Mouse (Mus musculus): ENCODE data around the gene Slc25a22. TPM values are rescaled to one million over a fixed set of nuclear protein-coding genes. Genes with fewer than 3 reads are reported as not detected.

Gene Slc25a22
- polyA plus RNA-seq, 1 experiment from 2014 or later, result 17.2 TPM

- Histone ChIP-seq H3K4me2 (replicated peaks; ENCODE audit: low read depth) (no peak overlapping the region), H3K9me3 (ENCODE audit: control insufficient read depth, low read length) (no peaks in the 10 kb centered on the region), H3K4me3 (ENCODE audit: low read depth, low read length) (no peak overlapping the region), H3K27ac (replicated peaks) (no peak overlapping the region), H3K36me3 (ENCODE audit: control insufficient read depth, insufficient read depth, low read length) (no peaks in the 10 kb centered on the region), H3K27me3 (ENCODE audit: control insufficient read depth, insufficient read depth, low read length) (no peaks in the 10 kb centered on the region), H3K9ac (ENCODE audit: low read length) (no peak overlapping the region), H3K4me1 (replicated peaks; ENCODE audit: control insufficient read depth, insufficient read depth) (peaks cover 5% of the 10 kb centered on the region; the same call in 1 of the 2 replicates)
- DNase-seq (ENCODE audit: low spot score) (no peak), ATAC-seq (ENCODE audit: low FRiP score, low TSS enrichment) (no peak)
- TF ChIP-seq CTCF (IDR thresholded peaks at IDR 0.05; ENCODE audit: low read depth) (no peak), EP300 (optimal IDR thresholded peaks at IDR 0.05) (no peak)
- 78% methylated on average over 4 of the region's 5 CpGs for WGBS
Measured at GRCm38 (mm10) chr7:141484186-141485120, 46.8 kb upstream of the Slc25a22 start.

- Histone ChIP-seq H3K27ac (replicated peaks) (no peak overlapping the region), H3K27me3 (ENCODE audit: control insufficient read depth, insufficient read depth, low read length) (no peaks in the 10 kb centered on the region), H3K4me1 (replicated peaks; ENCODE audit: control insufficient read depth, insufficient read depth) (peaks cover 5% of the 10 kb centered on the region), H3K4me3 (ENCODE audit: low read depth, low read length) (no peak overlapping the region), H3K9ac (ENCODE audit: low read length) (no peak overlapping the region), H3K9me3 (ENCODE audit: control insufficient read depth, low read length) (no peaks in the 10 kb centered on the region), H3K36me3 (ENCODE audit: control insufficient read depth, insufficient read depth, low read length) (no peaks in the 10 kb centered on the region), H3K4me2 (replicated peaks; ENCODE audit: low read depth) (no peak overlapping the region)
- 73% methylated on average over 6 of the region's 6 CpGs for WGBS
- no peak for TF ChIP-seq CTCF (IDR thresholded peaks at IDR 0.05; ENCODE audit: low read depth)
- no peak for TF ChIP-seq EP300 (optimal IDR thresholded peaks at IDR 0.05)
- DNase-seq (ENCODE audit: low spot score) (no peak), ATAC-seq (ENCODE audit: low FRiP score, low TSS enrichment) (no peak)
Measured at GRCm38 (mm10) chr7:141483114-141483653, 45.5 kb upstream of the Slc25a22 start.

GRCm38 (mm10) chr7:141482531-141483024, 44.9 kb upstream of the Slc25a22 start:
- Histone ChIP-seq H3K9me3 (ENCODE audit: control insufficient read depth, low read length) (no peaks in the 10 kb centered on the region), H3K27ac (replicated peaks) (no peak overlapping the region), H3K27me3 (ENCODE audit: control insufficient read depth, insufficient read depth, low read length) (no peaks in the 10 kb centered on the region), H3K9ac (ENCODE audit: low read length) (peak overlapping the region; percentile 47), H3K4me1 (replicated peaks; ENCODE audit: control insufficient read depth, insufficient read depth) (peaks cover 8% of the 10 kb centered on the region), H3K36me3 (ENCODE audit: control insufficient read depth, insufficient read depth, low read length) (no peaks in the 10 kb centered on the region), H3K4me2 (replicated peaks; ENCODE audit: low read depth) (peak overlapping the region; percentile 91), H3K4me3 (ENCODE audit: low read depth, low read length) (peak overlapping the region; percentile 48)
- DNase-seq (ENCODE audit: low spot score) (no peak), ATAC-seq (ENCODE audit: low FRiP score, low TSS enrichment) (no peak)
- no peak for TF ChIP-seq CTCF (IDR thresholded peaks at IDR 0.05; ENCODE audit: low read depth)
- no peak for TF ChIP-seq EP300 (optimal IDR thresholded peaks at IDR 0.05)
- 22% methylated on average over 11 of the region's 11 CpGs for WGBS

GRCm38 (mm10) chr7:141481498-141482401, 44.1 kb upstream of the Slc25a22 start:
- peak overlapping the region; percentile 91 for H3K4me2 ChIP-seq (replicated peaks; ENCODE audit: low read depth)
- TF ChIP-seq CTCF (IDR thresholded peaks at IDR 0.05; ENCODE audit: low read depth) (peak; percentile 65), EP300 (optimal IDR thresholded peaks at IDR 0.05) (no peak)
- no peaks in the 10 kb centered on the region for H3K27me3 ChIP-seq (ENCODE audit: control insufficient read depth, insufficient read depth, low read length)
- ATAC-seq (ENCODE audit: low FRiP score, low TSS enrichment), result no peak
- peak overlapping the region; percentile 48 for H3K4me3 ChIP-seq (ENCODE audit: low read depth, low read length)
- WGBS, result 1% methylated on average over 64 of the region's 81 CpGs
- no peak overlapping the region for H3K27ac ChIP-seq (replicated peaks)
- DNase-seq (ENCODE audit: low spot score), result peak; percentile 60
- H3K9me3 ChIP-seq (ENCODE audit: control insufficient read depth, low read length), result no peaks in the 10 kb centered on the region
- H3K4me1 ChIP-seq (replicated peaks; ENCODE audit: control insufficient read depth, insufficient read depth), result peaks cover 11% of the 10 kb centered on the region
- H3K36me3 ChIP-seq (ENCODE audit: control insufficient read depth, insufficient read depth, low read length), result no peaks in the 10 kb centered on the region
- H3K9ac ChIP-seq (ENCODE audit: low read length), result peak overlapping the region; percentile 47

GRCm38 (mm10) chr7:141480842-141481497, 43.3 kb upstream of the Slc25a22 start:
- H3K4me3 ChIP-seq (ENCODE audit: low read depth, low read length), result peak overlapping the region; percentile 48
- H3K27ac ChIP-seq (replicated peaks), result peak overlapping the region; percentile 5; the same call in 1 of the 2 replicates
- peak overlapping the region; percentile 91 for H3K4me2 ChIP-seq (replicated peaks; ENCODE audit: low read depth)
- WGBS, result 11% methylated on average over 10 of the region's 10 CpGs
- ATAC-seq (ENCODE audit: low FRiP score, low TSS enrichment) (peak; percentile 50), DNase-seq (ENCODE audit: low spot score) (peak; percentile 69)
- no peaks in the 10 kb centered on the region for H3K36me3 ChIP-seq (ENCODE audit: control insufficient read depth, insufficient read depth, low read length)
- no peaks in the 10 kb centered on the region for H3K9me3 ChIP-seq (ENCODE audit: control insufficient read depth, low read length)
- no peak for TF ChIP-seq EP300 (optimal IDR thresholded peaks at IDR 0.05)
- peak; percentile 95 for TF ChIP-seq CTCF (IDR thresholded peaks at IDR 0.05; ENCODE audit: low read depth)
- H3K9ac ChIP-seq (ENCODE audit: low read length), result no peak overlapping the region
- peaks cover 11% of the 10 kb centered on the region for H3K4me1 ChIP-seq (replicated peaks; ENCODE audit: control insufficient read depth, insufficient read depth)
- no peaks in the 10 kb centered on the region for H3K27me3 ChIP-seq (ENCODE audit: control insufficient read depth, insufficient read depth, low read length)

Measured in stomach, postnatal 0 days (tissue).